ENCODE assay signal across 7 mouse cellular contexts in genomic region chr1:56980631-56981275, GRCm38 (mm10). TPM values are rescaled to one million over a fixed set of nuclear protein-coding genes. Genes with fewer than 3 reads are reported as not detected.
DNase-seq lines count a peak whose midpoint lies in the region; ATAC-seq and TF ChIP-seq lines count a peak whose summit lies in the region.

No protein-coding gene starts in this region.

- TF ChIP-seq CTCF in hindbrain, postnatal 0 days (IDR thresholded peaks at IDR 0.05; ENCODE audit: low read depth), result no peak

- H3K9me3 ChIP-seq in lung, embryonic 16.5 days (ENCODE audit: control insufficient read depth, low read length), result no peaks in the 10 kb centered on the region
- H3K9me3 ChIP-seq in embryonic facial prominence, embryonic 12.5 days, result no peaks in the 10 kb centered on the region
- H3K9me3 ChIP-seq in hindbrain, postnatal 0 days (ENCODE audit: low read length), result no peaks in the 10 kb centered on the region

- peaks cover 10% of the 10 kb centered on the region for H3K4me1 ChIP-seq in lung, embryonic 16.5 days (replicated peaks; ENCODE audit: control insufficient read depth, insufficient read depth, low read length)
- peaks cover 19% of the 10 kb centered on the region for H3K4me1 ChIP-seq in embryonic facial prominence, embryonic 12.5 days
- peaks cover 4% of the 10 kb centered on the region for H3K4me1 ChIP-seq in hindbrain, postnatal 0 days (ENCODE audit: insufficient read depth, low read length)

- no peak for ATAC-seq in lung, embryonic 16.5 days (ENCODE audit: low read depth)
- no peak for ATAC-seq in embryonic facial prominence, embryonic 12.5 days (ENCODE audit: insufficient number of reproducible peaks, insufficient read depth, low FRiP score, low TSS enrichment)
- no peak for ATAC-seq in hindbrain, postnatal 0 days
- ATAC-seq in monocyte, adult 5-6 weeks (replicated peaks; ENCODE audit: insufficient number of reproducible peaks, low FRiP score, low TSS enrichment, poor library complexity, severe bottlenecking), result no peak

- peak overlapping the region; percentile 23 for H3K4me3 ChIP-seq in lung, embryonic 16.5 days (ENCODE audit: low read length)
- H3K4me3 ChIP-seq in embryonic facial prominence, embryonic 12.5 days, result peak overlapping the region; percentile 21
- H3K4me3 ChIP-seq in hindbrain, postnatal 0 days (ENCODE audit: low read length), result peak overlapping the region; percentile 14; the same call in 1 of the 2 replicates

- DNase-seq in lung, postnatal 14 days, result no peak
- DNase-seq in hindbrain, postnatal 0 days (ENCODE audit: low spot score), result no peak
- peak; percentile 24 for DNase-seq in retina, postnatal 1 day
- DNase-seq in urinary bladder, postnatal 14 days (ENCODE audit: low spot score), result no peak

- WGBS in lung, embryonic 16.5 days, result under 1% methylated on average over 27 of the region's 27 CpGs
- under 1% methylated on average over 27 of the region's 27 CpGs for WGBS in embryonic facial prominence, embryonic 12.5 days
- 1% methylated on average over 27 of the region's 27 CpGs for WGBS in hindbrain, postnatal 0 days

- peak overlapping the region; percentile 40 for H3K4me2 ChIP-seq in lung, embryonic 16.5 days (ENCODE audit: low read depth, low read length)
- peak overlapping the region; percentile 44 for H3K4me2 ChIP-seq in embryonic facial prominence, embryonic 12.5 days (replicated peaks)
- 0 out of 2 replicates have a peak overlapping the region, but pooled peaks have one; percentile 3 for H3K4me2 ChIP-seq in hindbrain, postnatal 0 days (ENCODE audit: low read depth, low read length)

- peaks cover 90% of the 10 kb centered on the region for H3K27me3 ChIP-seq in lung, embryonic 16.5 days (ENCODE audit: control insufficient read depth, insufficient read depth, low read depth, low read length)
- H3K27me3 ChIP-seq in embryonic facial prominence, embryonic 12.5 days, result peaks cover 86% of the 10 kb centered on the region
- H3K27me3 ChIP-seq in hindbrain, postnatal 0 days (ENCODE audit: insufficient read depth, low read length), result peaks cover 77% of the 10 kb centered on the region

- no peak overlapping the region for H3K27ac ChIP-seq in lung, embryonic 16.5 days (ENCODE audit: low read length)
- peak overlapping the region; percentile 65; the same call in 1 of the 2 replicates for H3K27ac ChIP-seq in embryonic facial prominence, embryonic 12.5 days
- no peak overlapping the region for H3K27ac ChIP-seq in hindbrain, postnatal 0 days

- no peak overlapping the region for H3K9ac ChIP-seq in lung, embryonic 16.5 days (ENCODE audit: low read length)
- H3K9ac ChIP-seq in embryonic facial prominence, embryonic 12.5 days, result peak overlapping the region; percentile 45
- no peak overlapping the region for H3K9ac ChIP-seq in hindbrain, postnatal 0 days (replicated peaks; ENCODE audit: low read length)

- no peaks in the 10 kb centered on the region for H3K36me3 ChIP-seq in lung, embryonic 16.5 days (ENCODE audit: control insufficient read depth, insufficient read depth, low read length)
- no peaks in the 10 kb centered on the region for H3K36me3 ChIP-seq in embryonic facial prominence, embryonic 12.5 days
- H3K36me3 ChIP-seq in hindbrain, postnatal 0 days (ENCODE audit: insufficient read depth, low read length), result no peaks in the 10 kb centered on the region

RNA-seq across cellular contexts. Expression of gene Satb2, which starts 2.3 kb away (rescaled TPM):
- 0.31 and 0.54 TPM in 2 replicates for polyA plus RNA-seq in lung, embryonic 16.5 days (2015; fragmentation: Nextera tagmentation; extraction: Ambion mirVana)
- 18.9 and 22.2 TPM in 2 replicates for polyA plus RNA-seq in embryonic facial prominence, embryonic 12.5 days (2016; fragmentation: Nextera tagmentation; extraction: Ambion mirVana)
- total RNA-seq in hindbrain, postnatal 0 days (2014; rRNA removed), result 1.7 and 3.4 TPM in 2 replicates
- 1.1 TPM in 2 replicates for polyA plus RNA-seq in hindbrain, postnatal 0 days (2015; fragmentation: Nextera tagmentation; extraction: Ambion mirVana)
- total RNA-seq in monocyte, adult 5-6 weeks (2017), result 0.38 to 1.1 TPM (median 0.64 TPM) in 3 replicates
